Mouse (Mus musculus): Measurements from ENCODE around the gene Mip. TPM values are rescaled to one million over a fixed set of nuclear protein-coding genes. Genes with fewer than 3 reads are reported as not detected.
"Not testable (repeated sequence)": the region's sequence is repeated elsewhere in the genome, so short reads cannot be mapped to it uniquely, and the experiment has no call there.

Mip gene
- polyA plus RNA-seq, 1 experiment from 2014 or later = 0.21 TPM

- H3K9me3 ChIP-seq (ENCODE audit: control insufficient read depth, low read length) = no peaks in the 10 kb centered on the region
- H3K9ac ChIP-seq = no peak overlapping the region
- peaks cover 6% of the 10 kb centered on the region; the same call in 1 of the 2 replicates for H3K36me3 ChIP-seq (replicated peaks; ENCODE audit: control insufficient read depth, insufficient read depth)
- DNase-seq (ENCODE audit: low spot score) = no peak
- H3K4me2 ChIP-seq (replicated peaks) = no peak overlapping the region
- H3K27me3 ChIP-seq (ENCODE audit: control insufficient read depth, insufficient read depth, low read length) = 0 out of 2 replicates have a peak, but pooled peaks cover 5% of the 10 kb centered on the region
- H3K27ac ChIP-seq = no peak overlapping the region
- H3K4me3 ChIP-seq (replicated peaks; ENCODE audit: low read length) = no peak overlapping the region
- peaks cover 10% of the 10 kb centered on the region; the same call in 1 of the 2 replicates for H3K4me1 ChIP-seq (replicated peaks; ENCODE audit: control insufficient read depth, insufficient read depth, low read length)
- 94% methylated on average over 11 of the region's 11 CpGs for WGBS
- ATAC-seq (ENCODE audit: low FRiP score) = no peak
Measured at GRCm38 (mm10) chr10:128209311-128210009, 16.2 kb upstream of the Mip start.

GRCm38 (mm10) chr10:128210131-128210530 is 15.5 kb upstream of the Mip start:
- no peak overlapping the region for H3K4me2 ChIP-seq (replicated peaks)
- H3K4me1 ChIP-seq (replicated peaks; ENCODE audit: control insufficient read depth, insufficient read depth, low read length) = peaks cover 10% of the 10 kb centered on the region; the same call in 1 of the 2 replicates
- H3K36me3 ChIP-seq (replicated peaks; ENCODE audit: control insufficient read depth, insufficient read depth) = peaks cover 6% of the 10 kb centered on the region; the same call in 1 of the 2 replicates
- no peak overlapping the region for H3K27ac ChIP-seq
- no peaks in the 10 kb centered on the region for H3K9me3 ChIP-seq (ENCODE audit: control insufficient read depth, low read length)
- H3K9ac ChIP-seq = no peak overlapping the region
- H3K4me3 ChIP-seq (replicated peaks; ENCODE audit: low read length) = no peak overlapping the region
- no peak for DNase-seq (ENCODE audit: low spot score)
- WGBS = 87% methylated on average over 2 of the region's 2 CpGs
- no peak for ATAC-seq (ENCODE audit: low FRiP score)
- H3K27me3 ChIP-seq (ENCODE audit: control insufficient read depth, insufficient read depth, low read length) = 0 out of 2 replicates have a peak, but pooled peaks cover 10% of the 10 kb centered on the region

GRCm38 (mm10) chr10:128210954-128211353 is 14.7 kb upstream of the Mip start:
- Histone ChIP-seq H3K9ac (peak overlapping the region; percentile 65), H3K4me1 (replicated peaks; ENCODE audit: control insufficient read depth, insufficient read depth, low read length) (peaks cover 10% of the 10 kb centered on the region; the same call in 1 of the 2 replicates), H3K36me3 (replicated peaks; ENCODE audit: control insufficient read depth, insufficient read depth) (peaks cover 6% of the 10 kb centered on the region; the same call in 1 of the 2 replicates), H3K9me3 (ENCODE audit: control insufficient read depth, low read length) (no peaks in the 10 kb centered on the region), H3K4me2 (replicated peaks) (peak overlapping the region; percentile 83), H3K27ac (no peak overlapping the region; the same call in 1 of the 2 replicates), H3K4me3 (replicated peaks; ENCODE audit: low read length) (peak overlapping the region; percentile 61), H3K27me3 (ENCODE audit: control insufficient read depth, insufficient read depth, low read length) (0 out of 2 replicates have a peak, but pooled peaks cover 10% of the 10 kb centered on the region)
- WGBS = 38% methylated on average over 14 of the region's 14 CpGs
- ATAC-seq (ENCODE audit: low FRiP score) = no peak
- no peak for DNase-seq (ENCODE audit: low spot score)

GRCm38 (mm10) chr10:128211390-128212108 is 14.1 kb upstream of the Mip start, which contains the start of gene Spryd4:
Spryd4 (minus strand) TSS chr10:128211807.
- peak within 1 kb of the TSS; percentile 50 for H3K27ac ChIP-seq
- ATAC-seq (ENCODE audit: low FRiP score) (peak; percentile 94), DNase-seq (ENCODE audit: low spot score) (peak; percentile 93)
- under 1% methylated on average over 30 of the region's 30 CpGs for WGBS
- H3K36me3 ChIP-seq (replicated peaks; ENCODE audit: control insufficient read depth, insufficient read depth) = peaks cover 3% of the 10 kb centered on the region; the same call in 1 of the 2 replicates
- H3K4me1 ChIP-seq (replicated peaks; ENCODE audit: control insufficient read depth, insufficient read depth, low read length) = peaks cover 10% of the 10 kb centered on the region; the same call in 1 of the 2 replicates
- peak within 1 kb of the TSS; percentile 61 for H3K4me3 ChIP-seq (replicated peaks; ENCODE audit: low read length)
- peak within 1 kb of the TSS; percentile 65 for H3K9ac ChIP-seq
- 0 out of 2 replicates have a peak, but pooled peaks cover 10% of the 10 kb centered on the region for H3K27me3 ChIP-seq (ENCODE audit: control insufficient read depth, insufficient read depth, low read length)
- peak within 1 kb of the TSS; percentile 83 for H3K4me2 ChIP-seq (replicated peaks)
- no peaks in the 10 kb centered on the region for H3K9me3 ChIP-seq (ENCODE audit: control insufficient read depth, low read length)

DNA sequence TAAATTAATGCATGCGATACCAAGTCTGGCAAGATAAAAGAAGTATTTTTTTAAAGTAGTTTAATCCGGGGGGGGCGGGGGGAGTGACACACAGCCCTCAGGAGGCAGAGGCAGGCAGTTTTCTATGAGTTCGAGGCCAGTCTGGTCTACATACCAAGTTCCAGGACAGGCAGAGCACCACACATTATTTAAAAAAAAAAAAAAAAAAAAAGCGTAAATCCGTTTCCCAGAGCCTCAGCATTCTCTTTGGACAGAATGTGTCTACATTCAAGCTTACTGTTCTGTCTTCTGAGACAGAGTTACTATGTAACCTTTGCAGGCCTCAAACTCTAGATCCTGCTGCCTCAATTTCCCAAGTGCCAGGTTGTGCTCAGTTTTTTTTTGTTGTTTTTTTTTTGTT is 13.5 kb upstream of the Mip start:
- ATAC-seq (ENCODE audit: low FRiP score) (no peak), DNase-seq (ENCODE audit: low spot score) (no peak)
- Histone ChIP-seq H3K4me1 (replicated peaks; ENCODE audit: control insufficient read depth, insufficient read depth, low read length) (peaks cover 10% of the 10 kb centered on the region; the same call in 1 of the 2 replicates), H3K9me3 (ENCODE audit: control insufficient read depth, low read length) (no peaks in the 10 kb centered on the region), H3K4me2 (replicated peaks) (peak overlapping the region; percentile 83), H3K27ac (peak overlapping the region; percentile 50; the same call in 1 of the 2 replicates), H3K4me3 (replicated peaks; ENCODE audit: low read length) (peak overlapping the region; percentile 61), H3K27me3 (ENCODE audit: control insufficient read depth, insufficient read depth, low read length) (0 out of 2 replicates have a peak, but pooled peaks cover 10% of the 10 kb centered on the region), H3K9ac (peak overlapping the region; percentile 65; the same call in 1 of the 2 replicates), H3K36me3 (replicated peaks; ENCODE audit: control insufficient read depth, insufficient read depth) (no peaks in the 10 kb centered on the region)
- WGBS = 52% methylated on average over 6 of the region's 6 CpGs

GRCm38 (mm10) chr10:128212871-128213323 is 12.7 kb upstream of the Mip start:
- Histone ChIP-seq H3K27me3 (ENCODE audit: control insufficient read depth, insufficient read depth, low read length) (0 out of 2 replicates have a peak, but pooled peaks cover 10% of the 10 kb centered on the region), H3K4me2 (replicated peaks) (peak overlapping the region; percentile 49), H3K9ac (no peak overlapping the region), H3K4me1 (replicated peaks; ENCODE audit: control insufficient read depth, insufficient read depth, low read length) (peaks cover 10% of the 10 kb centered on the region; the same call in 1 of the 2 replicates), H3K9me3 (ENCODE audit: control insufficient read depth, low read length) (no peaks in the 10 kb centered on the region), H3K4me3 (replicated peaks; ENCODE audit: low read length) (peak overlapping the region; percentile 7; the same call in 1 of the 2 replicates), H3K36me3 (replicated peaks; ENCODE audit: control insufficient read depth, insufficient read depth) (no peaks in the 10 kb centered on the region), H3K27ac (no peak overlapping the region)
- ATAC-seq (ENCODE audit: low FRiP score) (peak; percentile 39), DNase-seq (ENCODE audit: low spot score) (peak; percentile 71)
- WGBS = 2% methylated on average over 18 of the region's 18 CpGs

DNA sequence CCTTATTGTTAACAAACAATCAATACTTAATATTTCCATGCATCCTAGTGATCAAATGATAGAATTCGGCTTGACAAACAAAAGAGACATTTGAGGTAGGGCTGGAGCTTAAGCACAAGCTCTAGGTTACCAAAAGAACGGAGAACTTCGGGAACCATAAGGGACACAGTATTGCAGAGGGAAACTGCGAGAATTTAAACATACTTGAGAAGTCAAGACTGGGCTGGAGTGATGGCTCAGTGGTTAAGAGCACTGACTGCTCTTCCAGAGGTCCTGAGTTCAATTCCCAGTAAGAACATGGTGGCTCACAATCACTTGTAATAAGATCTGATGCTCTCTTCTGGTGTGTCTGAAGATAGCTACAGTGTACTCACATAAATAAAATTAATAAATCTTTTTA is 11.5 kb upstream of the Mip start:
- not testable (repeated sequence) for H3K4me2 ChIP-seq (replicated peaks); H3K36me3 ChIP-seq (replicated peaks; ENCODE audit: control insufficient read depth, insufficient read depth); DNase-seq (ENCODE audit: low spot score); H3K4me3 ChIP-seq (replicated peaks; ENCODE audit: low read length); H3K9ac ChIP-seq; H3K27ac ChIP-seq; H3K4me1 ChIP-seq (replicated peaks; ENCODE audit: control insufficient read depth, insufficient read depth, low read length); H3K9me3 ChIP-seq (ENCODE audit: control insufficient read depth, low read length); ATAC-seq (ENCODE audit: low FRiP score)
- H3K27me3 ChIP-seq (ENCODE audit: control insufficient read depth, insufficient read depth, low read length) = 0 out of 2 replicates have a peak, but pooled peaks cover 10% of the 10 kb centered on the region
- 93% methylated on average over 4 of the region's 4 CpGs for WGBS

DNA sequence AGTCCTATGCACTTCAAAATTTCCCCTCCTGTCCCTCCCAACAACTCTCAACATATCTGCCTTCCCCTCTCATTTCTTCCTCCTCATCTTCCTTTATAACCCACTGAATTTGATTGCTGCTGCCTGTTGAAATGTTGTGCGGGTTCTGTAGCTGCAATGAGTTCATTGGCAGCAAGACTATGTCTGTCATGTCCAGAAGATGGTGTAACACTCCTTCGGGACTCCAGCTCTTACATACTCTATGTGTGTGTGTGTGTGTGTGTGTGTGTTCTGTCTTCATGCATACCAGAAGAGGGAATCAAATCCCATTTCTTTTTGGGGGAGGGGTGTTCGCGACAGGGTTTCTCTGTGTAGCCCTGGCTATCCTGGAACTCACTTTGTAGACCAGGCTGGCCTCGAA is 10.7 kb upstream of the Mip start:
- 93% methylated on average over 5 of the region's 5 CpGs for WGBS
- Histone ChIP-seq H3K36me3 (replicated peaks; ENCODE audit: control insufficient read depth, insufficient read depth) (no peaks in the 10 kb centered on the region), H3K4me1 (replicated peaks; ENCODE audit: control insufficient read depth, insufficient read depth, low read length) (peaks cover 10% of the 10 kb centered on the region; the same call in 1 of the 2 replicates), H3K4me2 (replicated peaks) (no peak overlapping the region), H3K4me3 (replicated peaks; ENCODE audit: low read length) (no peak overlapping the region), H3K27me3 (ENCODE audit: control insufficient read depth, insufficient read depth, low read length) (0 out of 2 replicates have a peak, but pooled peaks cover 10% of the 10 kb centered on the region), H3K9ac (no peak overlapping the region), H3K9me3 (ENCODE audit: control insufficient read depth, low read length) (no peaks in the 10 kb centered on the region), H3K27ac (no peak overlapping the region)
- ATAC-seq (ENCODE audit: low FRiP score) (no peak), DNase-seq (ENCODE audit: low spot score) (no peak)

All from hindbrain, embryonic 14.5 days (tissue).